Mouse (Mus musculus): ENCODE results near the gene Stox2. TPM values are rescaled to one million over a fixed set of nuclear protein-coding genes. Genes with fewer than 3 reads are reported as not detected.

Stox2 gene
- total RNA-seq, 2 experiments from 2014 or later, result 12.3 to 13.8 TPM

DNA sequence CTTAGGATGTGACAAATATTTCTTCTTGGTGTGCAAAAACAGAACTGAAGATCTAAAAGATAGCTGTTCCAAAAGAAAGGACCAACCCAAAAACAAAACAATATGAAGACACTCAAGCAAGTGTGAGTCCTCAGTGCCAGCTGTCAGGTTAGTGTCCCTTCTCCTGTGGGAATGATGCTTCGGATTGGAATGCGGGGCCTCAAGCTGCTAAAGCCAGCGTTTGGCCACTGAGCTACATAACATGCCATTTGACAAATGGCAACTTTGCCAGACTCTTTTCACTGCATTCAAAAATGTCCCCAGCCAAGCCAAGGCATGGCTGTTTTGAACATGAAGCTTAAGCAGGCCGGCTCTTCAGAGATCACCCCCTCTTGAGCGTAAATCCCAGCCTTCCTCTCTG, 124.9 kb downstream of the Stox2 start:
- no peak for DNase-seq (ENCODE audit: low spot score)
- intact Hi-C loops (cut with DNase I), result no loop called here

DNA sequence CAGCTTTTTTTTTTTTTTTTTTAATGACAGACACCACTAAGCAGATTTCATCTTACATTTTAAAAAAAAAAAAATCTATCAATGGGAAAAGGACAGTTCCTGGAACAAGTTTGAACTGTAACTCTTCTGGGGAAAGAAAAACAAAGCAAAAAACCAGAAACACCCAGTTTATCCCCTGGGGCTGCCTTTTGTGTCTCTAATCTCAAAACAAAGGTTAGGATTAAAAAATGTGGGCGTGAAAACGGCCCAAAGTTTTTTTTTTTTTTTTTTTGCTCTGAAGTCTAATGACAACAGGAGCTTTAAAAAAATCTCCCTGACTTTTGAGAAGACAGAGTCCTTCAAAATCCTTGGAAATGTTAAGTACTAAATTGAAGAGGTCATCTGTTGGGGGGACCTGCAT, 125.5 kb downstream of the Stox2 start:
- DNase-seq (ENCODE audit: low spot score), result no peak
- intact Hi-C loops (cut with DNase I), result no loop called here

DNA sequence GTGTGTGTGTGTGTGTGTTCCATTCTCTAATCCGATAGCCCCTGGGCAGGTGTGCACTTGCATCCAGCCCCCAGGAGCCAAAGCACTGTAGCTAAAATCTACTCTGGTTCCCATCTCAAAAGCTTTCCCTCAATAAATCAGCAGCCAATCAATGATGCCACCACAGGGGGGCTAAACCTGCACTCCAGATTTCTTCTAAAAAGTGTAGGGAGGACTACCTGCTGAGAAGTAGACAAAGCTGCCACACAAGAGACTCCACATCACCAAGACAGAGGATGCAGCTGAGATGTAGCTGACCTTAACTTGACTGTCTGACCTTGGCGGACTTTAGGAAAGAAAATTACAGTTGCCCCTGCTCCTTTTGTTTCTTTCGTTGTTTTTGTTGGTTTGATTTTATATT, 127.7 kb downstream of the Stox2 start:
- no peak for DNase-seq (ENCODE audit: low spot score)
- intact Hi-C loops (cut with DNase I), result no loop called here

DNA sequence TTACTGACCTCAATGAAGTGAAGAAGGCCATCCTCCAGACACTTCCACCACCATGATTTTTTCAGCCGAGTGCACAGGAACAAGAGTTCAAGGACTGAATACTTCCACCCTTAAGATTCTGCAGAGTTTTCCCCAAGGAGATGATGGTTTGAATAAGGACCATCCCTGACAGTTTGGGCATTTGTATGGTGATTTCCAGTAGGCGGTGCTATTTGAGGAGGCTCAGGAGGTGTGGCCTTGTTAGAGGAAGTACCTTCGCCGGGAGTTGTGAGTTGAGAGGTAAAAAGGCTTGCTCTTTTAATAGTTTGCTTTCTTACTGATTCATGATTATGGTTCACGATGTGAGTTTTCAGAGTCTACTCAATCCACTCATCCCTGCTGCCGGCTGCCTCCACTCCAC, 138.0 kb downstream of the Stox2 start:
- intact Hi-C loops (cut with DNase I), result no loop called here
- no peak for DNase-seq (ENCODE audit: low spot score)

DNA sequence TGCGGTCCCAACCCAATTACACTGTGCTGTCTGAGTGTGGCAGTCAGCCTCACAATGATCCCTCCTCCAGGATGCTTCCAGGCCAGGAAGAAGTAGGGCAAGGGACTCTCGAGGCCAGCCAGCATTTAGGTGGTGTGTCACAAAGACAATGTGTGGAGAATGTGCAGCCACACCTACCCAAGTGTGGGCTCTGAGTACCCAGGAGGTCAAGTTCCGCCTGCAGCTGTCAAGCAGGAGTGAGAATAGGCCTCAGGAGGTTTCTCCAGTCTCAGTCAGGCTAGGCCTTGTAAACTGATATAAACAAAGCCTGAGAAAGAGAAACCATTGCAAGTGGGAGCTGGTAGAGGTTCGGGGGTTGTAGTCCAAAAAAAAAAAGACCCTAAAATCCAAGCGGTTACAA, 139.8 kb downstream of the Stox2 start:
- intact Hi-C loops (cut with DNase I), result no loop called here
- no peak for DNase-seq (ENCODE audit: low spot score)

DNA sequence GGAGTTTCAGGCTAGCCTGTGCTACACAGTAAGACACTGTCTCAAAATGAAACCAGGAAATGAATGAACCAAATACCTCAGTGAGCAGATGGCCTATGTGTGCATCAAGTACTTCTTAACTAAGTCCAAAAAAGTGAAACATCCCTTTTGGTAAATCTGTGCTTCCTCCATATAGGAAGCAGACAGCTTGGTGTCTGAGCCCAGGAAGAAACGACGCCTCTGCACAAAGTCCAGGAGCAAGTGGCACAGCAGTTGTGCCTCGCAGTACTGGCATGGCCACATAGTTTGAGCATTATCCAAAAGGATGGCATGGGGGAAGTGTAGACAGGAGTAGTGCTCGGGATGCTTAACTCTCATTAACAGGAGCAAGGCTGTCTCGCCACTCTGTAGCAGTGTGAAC, 140.3 kb downstream of the Stox2 start:
- no peak for DNase-seq (ENCODE audit: low spot score)
- intact Hi-C loops (cut with DNase I), result no loop called here

DNA sequence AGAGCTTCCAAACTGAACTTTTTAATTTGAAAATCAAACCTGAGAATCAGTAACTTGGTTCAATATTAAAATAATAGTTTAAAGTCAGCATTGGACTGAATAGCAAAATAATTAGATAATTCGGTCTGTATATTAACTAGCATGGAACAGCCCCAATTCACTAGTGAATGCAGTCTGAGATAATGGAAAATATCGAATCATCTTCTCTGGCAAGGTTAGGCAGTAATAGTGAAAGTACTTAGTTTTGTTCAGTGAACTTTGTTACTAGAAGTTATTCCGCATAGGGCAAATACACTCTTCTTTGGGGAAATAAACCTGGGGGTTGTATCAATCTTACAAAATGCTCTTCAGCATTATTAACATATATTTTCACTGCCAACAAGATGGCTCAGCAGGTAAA, 147.7 kb downstream of the Stox2 start:
- DNase-seq (ENCODE audit: low spot score), result no peak
- intact Hi-C loops (cut with DNase I), result no loop called here

DNA sequence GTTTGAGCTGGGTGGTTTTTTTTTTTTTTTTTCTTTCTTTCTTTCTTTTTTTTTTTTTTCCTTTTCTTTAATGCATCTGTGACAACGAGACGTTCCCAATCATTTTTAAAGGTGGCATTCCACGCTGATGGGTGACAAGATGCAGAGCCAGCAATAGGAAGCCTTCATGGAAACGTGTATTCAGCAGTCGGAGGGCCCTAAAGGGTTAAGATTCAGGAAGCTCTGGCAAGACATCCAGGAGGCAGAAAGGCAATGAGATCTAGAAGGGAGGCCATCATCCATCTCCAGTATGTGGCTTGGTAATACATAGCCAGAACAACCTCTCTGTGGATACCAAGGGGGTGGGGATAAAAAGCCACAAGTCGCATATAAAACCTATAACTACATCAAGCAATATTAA, 156.5 kb downstream of the Stox2 start:
- DNase-seq (ENCODE audit: low spot score), result no peak
- intact Hi-C loops (cut with DNase I), result loop anchor here (5.0 kb wide), 1 partner anchor 78 kb away; no protein-coding TSS in a partner anchor

DNA sequence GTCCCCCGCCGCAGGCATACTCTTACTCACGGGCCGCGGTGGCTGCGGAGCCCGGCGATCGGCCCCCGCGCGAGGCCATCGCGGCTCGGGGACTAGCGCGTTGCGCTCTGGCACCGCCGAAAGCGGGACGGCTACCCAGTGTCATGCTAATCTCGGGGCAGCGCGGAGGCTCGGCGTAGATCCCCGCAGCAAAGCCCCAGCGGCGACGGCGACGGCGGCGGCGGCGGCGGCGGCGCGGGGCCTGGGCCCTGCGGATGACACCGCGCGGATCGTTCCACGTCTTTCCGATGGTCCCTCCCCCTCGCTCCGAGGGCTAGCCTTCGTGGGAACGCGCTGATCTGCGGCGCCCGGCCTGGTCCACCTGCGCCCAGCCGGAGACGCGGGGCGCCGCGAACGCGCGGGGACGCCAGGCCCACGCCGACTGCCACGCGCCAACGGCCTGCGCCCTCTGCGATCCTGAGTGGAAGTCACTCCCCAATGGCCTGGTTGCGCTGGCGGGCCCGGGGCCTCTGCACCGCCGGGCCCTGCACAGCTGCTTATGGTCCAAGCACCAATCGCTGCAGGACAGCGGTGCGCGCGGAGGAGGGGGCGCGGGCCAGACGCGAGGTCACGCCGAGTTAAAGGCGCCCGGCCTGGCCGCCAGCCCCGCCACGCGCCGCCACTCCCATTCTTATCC, 157.2 kb downstream of the Stox2 start:
- intact Hi-C loops (cut with DNase I), result loop anchor here (5.0 kb wide), 1 partner anchor 78 kb away; no protein-coding TSS in a partner anchor
- DNase-seq (ENCODE audit: low spot score), result peak; percentile 54

DNA sequence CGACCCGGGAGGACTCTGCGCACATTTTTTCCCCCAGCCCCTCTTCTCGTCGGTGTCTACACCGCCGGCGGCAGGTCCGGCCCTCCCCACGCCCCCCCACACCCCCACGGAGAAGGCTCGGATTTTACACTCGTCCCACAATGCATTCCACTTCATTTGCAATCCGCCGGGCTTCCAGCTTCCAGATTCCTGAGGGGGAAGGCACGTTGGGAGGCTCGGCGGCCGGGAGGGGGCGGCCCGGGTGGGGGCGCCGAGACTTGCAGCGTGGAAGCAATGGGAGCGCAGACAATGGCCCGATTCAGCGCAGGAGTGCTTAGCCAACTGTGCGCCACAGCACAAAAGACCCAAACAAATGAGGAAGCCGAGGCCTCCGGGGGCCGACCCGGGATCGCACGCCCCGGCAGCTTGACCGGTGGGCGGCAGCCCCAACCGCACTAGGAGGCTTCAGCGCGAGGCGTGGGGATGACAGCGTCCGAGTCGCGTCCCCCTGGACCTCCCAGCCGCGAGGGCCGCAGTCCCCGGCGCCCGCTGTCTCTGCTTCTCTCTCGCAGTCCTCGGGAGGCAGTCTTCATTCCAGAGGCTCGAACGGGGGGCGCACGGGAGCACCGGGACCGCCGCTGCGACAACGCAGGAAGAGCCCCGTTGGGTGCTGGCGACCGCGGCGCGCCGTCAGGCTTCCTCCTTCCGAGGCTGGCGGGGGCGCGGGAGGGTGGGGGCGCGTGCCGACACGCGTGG, 157.9 kb downstream of the Stox2 start:
- intact Hi-C loops (cut with DNase I), result loop anchor here (5.0 kb wide), 1 partner anchor 79 kb away; no protein-coding TSS in a partner anchor
- DNase-seq (ENCODE audit: low spot score), result no peak

DNA sequence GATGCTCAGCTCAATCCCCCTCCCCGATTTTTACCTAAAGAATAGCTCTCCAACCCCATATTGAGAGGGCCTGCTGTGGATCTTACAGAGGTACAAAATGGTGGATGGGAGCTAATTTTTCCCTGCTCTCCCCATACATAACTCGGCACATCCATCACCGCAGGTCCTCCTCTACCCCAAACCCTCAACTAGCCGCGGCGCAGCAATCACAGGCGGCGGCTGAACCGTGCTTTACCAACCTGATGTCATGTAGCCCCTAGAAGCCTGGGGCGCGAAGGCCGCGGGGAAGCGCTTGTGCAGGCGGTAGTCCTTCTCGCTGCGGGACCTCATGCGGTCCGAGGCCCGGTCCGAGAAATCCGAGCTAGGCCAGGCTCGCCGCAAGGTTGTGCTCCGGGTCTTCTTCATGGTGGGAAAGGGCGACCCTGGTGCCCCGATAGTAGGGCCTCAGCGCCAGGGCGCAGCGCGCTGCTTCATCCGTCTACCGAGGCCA, 158.5 kb downstream of the Stox2 start:
- DNase-seq (ENCODE audit: low spot score), result no peak
- intact Hi-C loops (cut with DNase I), result loop anchor here (5.0 kb wide), 1 partner anchor 80 kb away; no protein-coding TSS in a partner anchor

DNA sequence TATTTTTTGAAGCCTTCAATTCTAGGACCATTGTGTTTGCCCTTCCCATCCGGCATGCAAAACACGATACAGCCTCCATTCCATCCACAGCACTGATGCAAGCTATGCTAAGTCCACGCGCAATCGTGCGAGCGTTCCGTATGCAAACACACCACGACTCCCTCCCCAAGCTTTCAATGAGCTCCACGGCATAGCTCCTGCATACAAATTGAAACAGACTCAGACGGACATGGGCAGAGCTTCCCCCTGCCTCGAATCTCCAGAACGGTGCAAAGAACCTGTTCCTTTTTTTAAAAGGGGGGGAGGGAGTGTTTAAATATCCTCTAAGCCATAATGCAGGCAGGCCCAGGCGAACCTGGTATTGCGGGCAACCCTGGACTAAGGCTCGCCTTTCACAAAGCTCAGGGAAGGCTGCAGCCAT, 159.0 kb downstream of the Stox2 start:
- DNase-seq (ENCODE audit: low spot score), result no peak
- intact Hi-C loops (cut with DNase I), result loop anchor here (5.0 kb wide), 1 partner anchor 80 kb away; no protein-coding TSS in a partner anchor

DNA sequence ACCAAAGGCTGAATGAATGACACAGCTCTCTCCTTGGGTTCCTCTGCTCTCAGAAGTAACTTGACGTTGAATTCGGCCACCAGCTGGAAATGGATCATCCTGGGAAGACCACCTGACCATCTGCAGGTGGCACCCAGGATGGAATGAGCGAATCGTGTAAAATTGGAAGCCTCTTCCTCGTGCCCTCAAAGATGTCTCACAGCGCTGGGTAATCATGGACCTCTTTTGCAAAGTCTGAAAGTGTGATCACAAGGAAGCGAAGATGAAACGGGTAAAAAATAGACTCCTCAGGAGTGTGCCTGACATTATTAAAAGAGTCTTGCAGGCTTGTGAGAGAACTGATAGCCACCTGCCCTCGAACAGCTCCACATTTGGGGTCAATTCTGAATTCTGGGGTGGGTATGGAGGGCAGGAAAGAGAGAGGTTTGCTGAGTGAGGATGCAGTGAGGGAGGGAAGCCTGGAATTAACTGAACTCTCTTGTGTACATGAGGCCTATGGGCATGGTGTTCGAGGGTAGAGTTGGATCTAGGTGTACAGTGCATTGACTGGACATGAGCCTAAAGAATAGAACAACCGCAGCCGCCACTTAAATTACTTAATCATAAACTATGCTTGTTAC, 160.0 kb downstream of the Stox2 start:
- intact Hi-C loops (cut with DNase I), result loop anchor here (5.0 kb wide), 1 partner anchor 81 kb away; no protein-coding TSS in a partner anchor
- no peak for DNase-seq (ENCODE audit: low spot score)

DNA sequence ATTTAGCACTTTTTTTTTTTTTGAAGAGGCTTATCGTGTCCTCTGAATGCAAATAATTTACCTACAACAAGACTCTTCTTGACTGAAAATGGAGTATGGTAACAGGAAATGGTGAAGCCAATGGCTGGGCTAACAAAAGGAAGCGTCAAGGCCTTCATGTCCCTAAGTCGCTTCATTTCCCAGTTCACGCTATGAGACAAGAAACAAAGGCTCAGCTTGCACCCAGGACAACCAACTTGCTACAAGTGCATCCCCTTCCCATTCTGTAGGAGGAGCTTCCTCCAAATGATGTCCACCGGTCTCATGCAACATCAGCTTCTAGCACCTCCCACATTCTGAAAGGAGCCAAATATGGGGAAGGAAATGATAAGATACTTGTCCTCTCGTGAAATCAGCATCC, 160.7 kb downstream of the Stox2 start:
- no peak for DNase-seq (ENCODE audit: low spot score)
- intact Hi-C loops (cut with DNase I), result loop anchor here (5.0 kb wide), 1 partner anchor 82 kb away; no protein-coding TSS in a partner anchor

DNA sequence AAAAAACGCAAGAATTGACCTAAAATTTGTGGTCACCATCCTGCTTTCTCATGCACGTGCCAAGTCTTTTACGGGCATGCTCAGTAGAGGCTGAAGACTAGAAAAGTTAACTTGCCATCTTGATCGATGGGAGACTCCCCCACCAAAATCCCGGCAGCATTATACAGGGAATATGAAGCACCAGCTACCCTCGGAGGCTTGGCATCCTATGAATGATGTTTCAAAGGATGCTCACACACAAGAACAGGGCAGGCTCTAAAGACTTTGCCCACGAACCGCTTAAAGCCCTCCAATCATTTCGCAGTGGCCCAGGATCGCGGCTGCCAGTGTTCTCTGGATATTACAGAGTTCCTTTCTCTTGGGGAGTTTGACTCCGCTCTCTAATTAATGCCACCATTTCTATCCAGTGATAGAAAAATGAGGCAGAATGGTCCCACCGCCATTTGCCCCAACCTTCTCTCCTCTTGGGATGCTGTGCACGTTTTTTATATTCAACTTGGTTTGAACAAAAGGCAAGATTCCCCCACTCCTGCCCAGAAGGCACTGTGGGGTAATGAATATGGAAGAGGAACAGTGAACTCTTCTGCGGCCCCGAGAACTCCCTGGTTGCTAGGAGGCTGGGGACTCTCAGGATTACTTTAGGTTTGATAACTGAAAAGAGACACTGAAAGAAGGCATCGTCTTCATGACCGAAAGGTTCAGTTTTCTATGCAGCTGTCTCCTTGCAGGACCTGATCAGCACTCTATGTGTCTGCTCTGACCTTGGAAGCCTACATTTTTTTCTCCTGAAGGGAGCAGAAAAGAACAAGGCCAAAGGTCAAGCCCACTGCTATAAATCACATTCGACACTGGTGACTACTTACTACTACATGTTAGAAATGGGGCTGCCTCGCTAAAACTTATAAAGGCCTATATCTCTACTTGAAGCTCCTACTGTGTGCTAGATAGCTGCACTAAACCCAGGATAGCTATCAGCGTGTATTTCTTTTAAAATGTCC, 161.5 kb downstream of the Stox2 start:
- DNase-seq (ENCODE audit: low spot score), result no peak
- intact Hi-C loops (cut with DNase I), result loop anchor here (5.0 kb wide), 1 partner anchor 83 kb away; no protein-coding TSS in a partner anchor

DNA sequence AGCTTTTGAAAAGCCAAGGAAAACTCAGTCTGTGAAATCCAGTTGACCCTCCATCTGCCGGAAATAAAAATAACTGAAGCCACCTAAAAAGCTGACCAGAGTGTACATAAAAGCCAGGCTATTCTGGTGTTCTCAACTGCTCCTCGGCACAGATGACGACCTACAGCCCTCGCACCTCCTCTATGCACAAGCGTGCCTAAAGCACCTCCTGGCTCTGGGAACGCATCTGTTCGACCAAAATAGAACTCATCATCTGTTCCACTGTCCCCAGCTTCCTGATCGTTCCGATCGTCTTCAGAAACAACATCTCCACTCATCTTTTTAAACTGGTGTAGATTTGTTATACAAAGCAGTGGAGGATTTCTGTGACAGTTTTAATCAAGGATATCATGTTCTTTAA, 166.3 kb downstream of the Stox2 start:
- intact Hi-C loops (cut with DNase I), result no loop called here
- DNase-seq (ENCODE audit: low spot score), result no peak

DNA sequence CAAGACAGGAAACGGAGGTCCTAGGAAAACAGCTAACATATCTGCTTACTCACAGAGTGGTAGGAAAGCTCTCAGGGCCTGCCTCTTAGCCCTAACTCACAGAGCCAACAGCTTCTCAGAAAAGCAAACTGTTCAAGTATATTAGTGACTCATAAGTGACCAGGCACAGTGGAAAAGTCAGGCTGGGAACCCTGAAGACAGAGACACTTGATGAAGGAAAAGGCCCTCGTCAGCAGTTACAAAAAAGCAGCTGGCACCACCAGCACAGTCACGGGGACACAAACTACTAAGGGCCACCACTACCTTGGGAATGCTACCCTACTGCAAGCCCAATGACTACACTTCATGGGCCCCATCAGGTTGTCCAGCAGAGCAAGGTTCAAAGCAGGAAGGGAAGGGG, 168.0 kb downstream of the Stox2 start:
- intact Hi-C loops (cut with DNase I), result no loop called here
- DNase-seq (ENCODE audit: low spot score), result no peak

DNA sequence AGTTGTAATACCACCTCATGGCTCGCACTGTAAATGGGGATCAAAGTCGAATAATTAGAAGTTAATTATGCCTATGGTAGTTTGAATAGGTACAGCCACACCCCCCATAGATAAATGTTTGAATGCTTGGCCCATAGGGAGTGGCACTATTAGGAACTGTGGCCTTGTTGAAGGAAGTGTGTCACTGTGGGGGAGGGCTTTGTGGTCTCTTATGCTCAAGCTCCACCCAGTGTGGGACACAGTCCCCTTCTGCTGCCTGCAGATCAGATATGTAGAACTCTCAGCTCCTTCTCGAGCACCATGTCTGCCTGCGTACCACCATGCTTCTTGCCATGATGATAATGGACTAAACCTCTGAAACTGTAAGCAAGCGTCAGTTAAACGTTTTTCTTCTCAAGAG, 177.2 kb downstream of the Stox2 start:
- DNase-seq (ENCODE audit: low spot score), result no peak
- intact Hi-C loops (cut with DNase I), result no loop called here

DNA sequence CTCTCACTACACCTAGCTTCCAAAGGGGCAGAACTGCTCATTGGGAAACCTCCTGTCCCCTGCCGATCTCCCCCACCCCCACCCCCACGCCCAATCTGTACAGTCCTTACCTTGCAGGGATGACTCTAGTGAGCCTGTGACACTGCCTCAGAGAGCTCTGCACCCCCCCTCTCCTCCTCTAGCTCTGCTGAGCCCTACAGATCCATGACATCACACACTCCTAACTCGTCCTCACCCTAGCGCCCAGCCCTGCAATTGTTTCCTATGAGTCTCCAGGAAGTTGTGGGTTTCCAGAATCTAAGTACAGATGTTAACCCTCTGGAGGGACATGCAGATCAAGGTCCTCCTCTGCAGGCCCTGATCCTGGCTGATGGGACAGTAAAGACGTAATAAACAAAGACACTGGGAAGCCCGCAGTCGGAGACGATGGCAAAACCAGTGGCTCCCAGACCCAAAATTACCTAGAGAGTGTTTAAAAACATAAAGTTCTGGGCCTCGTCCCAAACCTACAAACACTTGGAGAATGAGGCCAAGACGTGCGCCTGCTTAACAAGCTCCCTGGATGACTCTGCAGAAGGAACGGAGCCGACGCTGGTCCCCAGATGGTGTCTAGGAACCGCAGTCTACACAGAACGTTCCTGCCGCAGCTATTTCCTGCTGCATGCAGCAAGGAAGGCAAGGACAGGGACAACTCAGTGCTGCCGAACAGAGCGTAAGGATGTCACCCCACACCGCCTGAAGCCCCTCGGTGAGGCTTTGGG, 177.9 kb downstream of the Stox2 start:
- intact Hi-C loops (cut with DNase I), result no loop called here
- DNase-seq (ENCODE audit: low spot score), result peak; percentile 12
